Mouse (Mus musculus) ES-E14 (cell line): ENCODE results near the gene Nova2. TPM values are rescaled to one million over a fixed set of nuclear protein-coding genes. Genes with fewer than 3 reads are reported as not detected.

Experiments
- DNase-seq: peaks from one replicate; pipeline ENCODE4 v3.0.0-alpha.2; 2013; ENCODE audit warnings: low read depth, low spot score
- H3K27ac ChIP-seq: 2 replicates; pipeline ENCODE4 v1.5.1; 2012; ENCODE audit warnings: low read depth, mild to moderate bottlenecking, low read length, moderate library complexity, mixed read lengths; ENCODE audit not compliant: poor library complexity, insufficient read depth, severe bottlenecking
- H3K36me3 ChIP-seq: 2 replicates; pipeline ENCODE4 v1.6.1; 2012; ENCODE audit warnings: mild to moderate bottlenecking, low read length, moderate library complexity, mixed read lengths; ENCODE audit not compliant: control insufficient read depth, poor library complexity, insufficient read depth, severe bottlenecking
- H3K4me1 ChIP-seq, 2 experiments: fragments of 150-350 bp in 1 of 2; sonication (generic) in 1 of 2; 2 replicates each; pipeline ENCODE4 v1.6.1; 2012; ENCODE audit warnings: low read length in 2 of 2, mild to moderate bottlenecking in 1 of 2, mixed read lengths in 1 of 2; ENCODE audit not compliant: control insufficient read depth in 2 of 2, insufficient read depth in 2 of 2, poor library complexity in 1 of 2
- H3K4me3 ChIP-seq, 2 experiments: fragments of 150-350 bp in 1 of 2; sonication (generic) in 1 of 2; 2 replicates each; pipeline ENCODE4 v1.5.1; 2012; ENCODE audit warnings: low read length in 2 of 2, low read depth in 1 of 2, mild to moderate bottlenecking in 1 of 2, mixed read lengths in 1 of 2; ENCODE audit not compliant: insufficient read depth in 1 of 2, poor library complexity in 1 of 2, severe bottlenecking in 1 of 2
- H3K9ac ChIP-seq: 2 replicates; pipeline ENCODE4 v1.6.1; 2012; ENCODE audit warnings: low read depth, mild to moderate bottlenecking, low read length, mixed read lengths; ENCODE audit not compliant: poor library complexity, insufficient read depth, severe bottlenecking
- H3K9me3 ChIP-seq: fragments of 150-350 bp; sonication (generic); 2 replicates; pipeline ENCODE4 v1.6.1; 2012; ENCODE audit warnings: low read depth, mild to moderate bottlenecking, low read length; ENCODE audit not compliant: control insufficient read depth, insufficient read depth
- CHD2 ChIP-seq: IDR thresholded peaks from 2 replicates; pipeline ENCODE4 v1.6.1; 2014; ENCODE audit warnings: mild to moderate bottlenecking, low read depth, low read length, inconsistent platforms
- HCFC1 ChIP-seq: IDR thresholded peaks from 2 replicates; pipeline ENCODE4 v1.6.1; 2012; ENCODE audit warnings: low read length, inconsistent platforms, borderline replicate concordance; ENCODE audit not compliant: insufficient read depth
- MAFK ChIP-seq: IDR thresholded peaks from 2 replicates; pipeline ENCODE4 v1.6.1; 2014; ENCODE audit warnings: mild to moderate bottlenecking, low read depth, low read length, inconsistent platforms; ENCODE audit not compliant: insufficient read depth
- ZC3H11A ChIP-seq: IDR thresholded peaks from 2 replicates; pipeline ENCODE4 v1.6.1; 2012; ENCODE audit warnings: low read depth, mild to moderate bottlenecking, inconsistent platforms, low read length, borderline replicate concordance
- ZNF384 ChIP-seq: IDR thresholded peaks from 2 replicates; pipeline ENCODE4 v1.6.1; 2012; ENCODE audit warnings: low read depth, low read length, inconsistent platforms
- in situ Hi-C, 2 experiments: fragments of 600-800 bp; cut with MboI; formaldehyde crosslinking; loops; one replicate each; pipeline ENCODE4 v1.15.1; 2025; ENCODE audit warnings: low sequenced_read_pairs in 2 of 2, inconsistent platforms in 1 of 2; ENCODE audit not compliant: unreplicated experiment in 2 of 2
- total RNA-seq: library from RNA; depleted of rRNA; stranded (reverse); fragments of 300-350 nt; gene quantifications from 2 replicates; pipeline ENCODE4 v1.2.3, GENCODE M21; 2012; rRNA removed

The Nova2 gene
- total RNA-seq, 1 experiment = 0.80 TPM

GRCm38 (mm10) chr7:19012882-19013281, 87.2 kb downstream of the Nova2 start:
- Histone ChIP-seq H3K4me1 (peaks cover 0 to 2% of the 10 kb centered on the region in 2 experiments; a peak in 2 of 4 replicates), H3K9me3 (no peaks in the 10 kb centered on the region), H3K4me3 (no peak overlapping the region), H3K27ac (no peak overlapping the region), H3K9ac (no peak overlapping the region), H3K36me3 (no peaks in the 10 kb centered on the region)
- in situ Hi-C loops = no loop called here
- no peak for DNase-seq
- TF ChIP-seq HCFC1 = no peak
- no peak for TF ChIP-seq MAFK
- TF ChIP-seq ZC3H11A = no peak
- no peak for TF ChIP-seq CHD2
- no peak for TF ChIP-seq ZNF384

- no peak overlapping the region for H3K9ac ChIP-seq
- H3K4me1 ChIP-seq = peaks cover 0 to 2% of the 10 kb centered on the region in 2 experiments; a peak in 2 of 4 replicates
- no peak for DNase-seq
- H3K36me3 ChIP-seq = no peaks in the 10 kb centered on the region
- in situ Hi-C loops = no loop called here
- no peak overlapping the region for H3K27ac ChIP-seq
- no peaks in the 10 kb centered on the region for H3K9me3 ChIP-seq
- no peak overlapping the region for H3K4me3 ChIP-seq
- no peak for TF ChIP-seq ZNF384
- no peak for TF ChIP-seq MAFK
- no peak for TF ChIP-seq CHD2
- TF ChIP-seq ZC3H11A = no peak
These were observed 88.8 kb downstream of the Nova2 start for GRCm38 (mm10) chr7:19014452-19014851.

Other genes starting within 250 kb of the Nova2 start
- not detected in 2 replicates for gene Psg20, start 239.7 kb upstream of the Nova2 start, total RNA-seq
- not detected in 2 replicates for gene Psg22, start 207.8 kb upstream of the Nova2 start, total RNA-seq
- gene Psg19, start 127.4 kb upstream of the Nova2 start, total RNA-seq = not detected in 2 replicates
- not detected in 2 replicates for gene Psg17, start 104.3 kb upstream of the Nova2 start, total RNA-seq
- gene Mill2, start 85.9 kb upstream of the Nova2 start, total RNA-seq = 0.04 and 0.21 TPM in 2 replicates
- gene Pglyrp1, start 54.6 kb upstream of the Nova2 start, total RNA-seq = 0.89 and 1.4 TPM in 2 replicates
- gene Ccdc61, start 15.5 kb upstream of the Nova2 start, total RNA-seq = 11.8 and 19.4 TPM in 2 replicates
- gene Nanos2, start 61.5 kb downstream of the Nova2 start, total RNA-seq = not detected in 2 replicates
- gene Mypop, start 65.4 kb downstream of the Nova2 start, total RNA-seq = 3.1 and 3.7 TPM in 2 replicates
- 15.9 and 16.3 TPM in 2 replicates for gene Irf2bp1, start 78.2 kb downstream of the Nova2 start, total RNA-seq
- gene Foxa3, start 97.7 kb downstream of the Nova2 start, total RNA-seq = 1.6 and 1.7 TPM in 2 replicates
- 91.5 and 105 TPM in 2 replicates for gene Sympk, start 98.5 kb downstream of the Nova2 start, total RNA-seq
- gene Rsph6a, start 128.8 kb downstream of the Nova2 start, total RNA-seq = 0.94 and 2.3 TPM in 2 replicates
- 41.3 and 45.2 TPM in 2 replicates for gene Dmwd, start 150.3 kb downstream of the Nova2 start, total RNA-seq
- 32.6 and 34.1 TPM in 2 replicates for gene Dmpk, start 158.0 kb downstream of the Nova2 start, total RNA-seq
- 2.9 and 3.0 TPM in 2 replicates for gene Six5, start 168.7 kb downstream of the Nova2 start, total RNA-seq
- 1.2 and 1.9 TPM in 2 replicates for gene Gm4969, start 192.5 kb downstream of the Nova2 start, total RNA-seq
- gene Fbxo46, start 194.0 kb downstream of the Nova2 start, total RNA-seq = 19.5 and 27.1 TPM in 2 replicates
- gene Qpctl, start 223.4 kb downstream of the Nova2 start, total RNA-seq = 8.1 and 11.7 TPM in 2 replicates
- 355 and 382 TPM in 2 replicates for gene Snrpd2, start 223.8 kb downstream of the Nova2 start, total RNA-seq
- 1.5 and 3.6 TPM in 2 replicates for gene Gipr, start 240.2 kb downstream of the Nova2 start, total RNA-seq